Mouse (Mus musculus) thymus, adult 2 months (tissue): ENCODE measurements around the gene Eral1. TPM values are rescaled to one million over a fixed set of nuclear protein-coding genes. Genes with fewer than 3 reads are reported as not detected.
A peak's percentile ranks its signal among the peaks of the same experiment; 100 is the strongest.

Experiments
- DNase-seq: peaks from one replicate; pipeline ENCODE4 v3.0.0; 2021
- H3K27ac ChIP-seq: fragments of 200-500 bp; 2 replicates; pipeline ENCODE4 v1.5.1; 2012; ENCODE audit warnings: low read length, control low read depth; ENCODE audit not compliant: control insufficient read depth, insufficient read depth
- H3K27me3 ChIP-seq: fragments of 200-500 bp; 2 replicates; pipeline ENCODE4 v1.6.1; 2012; ENCODE audit warnings: mild to moderate bottlenecking, low read length, moderate library complexity, mixed read lengths; ENCODE audit not compliant: control insufficient read depth, insufficient read depth
- H3K36me3 ChIP-seq: fragments of 200-500 bp; 2 replicates; pipeline ENCODE4 v1.6.1; 2012; ENCODE audit warnings: mild to moderate bottlenecking, low read length, moderate library complexity; ENCODE audit not compliant: control insufficient read depth, insufficient read depth
- H3K4me1 ChIP-seq: fragments of 200-500 bp; replicated peaks from 2 replicates; pipeline ENCODE4 v1.6.1; 2012; ENCODE audit warnings: low read length; ENCODE audit not compliant: control insufficient read depth, insufficient read depth
- H3K4me3 ChIP-seq: fragments of 200-500 bp; 2 replicates; pipeline ENCODE4 v1.5.1; 2012; ENCODE audit warnings: mild to moderate bottlenecking, low read length, control low read depth, moderate library complexity; ENCODE audit not compliant: control insufficient read depth, insufficient read depth
- CTCF ChIP-seq: fragments of 200-500 bp; IDR thresholded peaks from 2 replicates; pipeline ENCODE4 v1.5.1; 2012; ENCODE audit warnings: mild to moderate bottlenecking, control low read depth, low read length, moderate library complexity, borderline replicate concordance; ENCODE audit not compliant: control insufficient read depth, poor library complexity, insufficient read depth; ENCODE audit errors: extremely low read depth
- POLR2A ChIP-seq: fragments of 200-500 bp; IDR thresholded peaks from 2 replicates; pipeline ENCODE4 v1.6.1; 2012; ENCODE audit warnings: mild to moderate bottlenecking, low read length, control low read depth, moderate library complexity; ENCODE audit not compliant: control insufficient read depth, poor library complexity, insufficient read depth; ENCODE audit errors: extremely low read depth
- WGBS: fragments of 180-500 bp; shearing (Covaris S2); methylation state at CpG from one replicate; pipeline ENCODE4 v1.1.7; 2018; 5-methylcytosine and 5-hydroxymethylcytosine counted together
- polyA plus RNA-seq: library from polyadenylated mRNA; depleted of rRNA; stranded (reverse); fragments of >200 nt; gene quantifications from 2 replicates; pipeline ENCODE4 v1.2.3, GENCODE M21; 2012; rRNA removed

Eral1 gene
- polyA plus RNA-seq, 1 experiment: 41.7 TPM

GRCm38 (mm10) chr11:78032809-78033195 is 47.4 kb downstream of the Eral1 start:
- Histone ChIP-seq H3K27me3 (no peaks in the 10 kb centered on the region), H3K27ac (no peak overlapping the region), H3K36me3 (no peaks in the 10 kb centered on the region; the same call in 1 of the 2 replicates), H3K4me3 (peak overlapping the region; percentile 83), H3K4me1 (peaks cover 30% of the 10 kb centered on the region)
- no peak for TF ChIP-seq POLR2A
- no peak for TF ChIP-seq CTCF
- DNase-seq: no peak
- 19% methylated on average over 5 of the region's 5 CpGs for WGBS

- TF ChIP-seq POLR2A (peak; percentile 30; the same call in 1 of the 2 replicates), CTCF (peak; percentile 98)
- WGBS: under 1% methylated on average over 96 of the region's 96 CpGs
Measured at GRCm38 (mm10) chr11:78031947-78032808, 48.0 kb downstream of the Eral1 start, which contains the start of gene Dhrs13. Gene Dhrs13 (plus strand): TSS chr11:78032280.

GRCm38 (mm10) chr11:78031389-78031788 is 48.8 kb downstream of the Eral1 start:
- no peak for DNase-seq
- 71% methylated on average over 6 of the region's 6 CpGs for WGBS
- Histone ChIP-seq H3K27ac (no peak overlapping the region), H3K27me3 (no peaks in the 10 kb centered on the region), H3K4me3 (no peak overlapping the region), H3K36me3 (peaks cover 10% of the 10 kb centered on the region), H3K4me1 (peaks cover 18% of the 10 kb centered on the region)
- TF ChIP-seq CTCF (no peak), POLR2A (no peak)

More at GRCm38 (mm10) chr11:78031947-78032808, 48.0 kb downstream of the Eral1 start, which contains the start of gene Dhrs13:
- Histone ChIP-seq H3K4me1 (peaks cover 25% of the 10 kb centered on the region), H3K27me3 (no peaks in the 10 kb centered on the region), H3K27ac (no peak within 1 kb of the TSS), H3K36me3 (peaks cover 2% of the 10 kb centered on the region), H3K4me3 (peak within 1 kb of the TSS; percentile 83)
- DNase-seq: peak; percentile 93

GRCm38 (mm10) chr11:78030600-78030999 is 49.6 kb downstream of the Eral1 start:
- H3K27me3 ChIP-seq: no peaks in the 10 kb centered on the region
- no peak overlapping the region for H3K27ac ChIP-seq
- peaks cover 12% of the 10 kb centered on the region for H3K4me1 ChIP-seq
- no peak for TF ChIP-seq POLR2A
- no peak for DNase-seq
- no peak overlapping the region for H3K4me3 ChIP-seq
- H3K36me3 ChIP-seq: peaks cover 16% of the 10 kb centered on the region
- 87% methylated on average over 2 of the region's 2 CpGs for WGBS

- no peak overlapping the region for H3K4me3 ChIP-seq
- peaks cover 30% of the 10 kb centered on the region for H3K36me3 ChIP-seq
- H3K4me1 ChIP-seq: peaks cover 10% of the 10 kb centered on the region
- H3K27ac ChIP-seq: no peak overlapping the region
- H3K27me3 ChIP-seq: no peaks in the 10 kb centered on the region
- WGBS: 96% methylated on average over 8 of the region's 8 CpGs
- DNase-seq: no peak
- TF ChIP-seq POLR2A: no peak
- no peak for TF ChIP-seq CTCF
Measured at GRCm38 (mm10) chr11:78029240-78029639, 50.9 kb downstream of the Eral1 start.

- H3K27me3 ChIP-seq: no peaks in the 10 kb centered on the region
- 82% methylated on average over 8 of the region's 8 CpGs for WGBS
- no peak for DNase-seq
- no peaks in the 10 kb centered on the region for H3K4me1 ChIP-seq
- H3K36me3 ChIP-seq: peaks cover 73% of the 10 kb centered on the region
- H3K4me3 ChIP-seq: no peak overlapping the region
- TF ChIP-seq POLR2A (no peak), CTCF (no peak)
- no peak overlapping the region for H3K27ac ChIP-seq
Measured at GRCm38 (mm10) chr11:78023607-78024006, 56.6 kb downstream of the Eral1 start.

Other genes with a start within 250 kb of the Eral1 start
- 5.1 and 6.5 TPM in 2 replicates for gene Pipox, start 186.3 kb downstream of the Eral1 start, polyA plus RNA-seq
- 1.1 TPM in 2 replicates for gene Sez6, start 149.6 kb downstream of the Eral1 start, polyA plus RNA-seq
- gene Phf12, start 97.6 kb downstream of the Eral1 start, polyA plus RNA-seq: 151 and 160 TPM in 2 replicates
- gene Dhrs13, start 48.1 kb downstream of the Eral1 start, polyA plus RNA-seq: 13.4 and 14.4 TPM in 2 replicates
- gene Flot2, start 42.5 kb downstream of the Eral1 start, polyA plus RNA-seq: 124 and 136 TPM in 2 replicates
- gene Fam222b, start 14.3 kb upstream of the Eral1 start, polyA plus RNA-seq: 17.6 and 18.9 TPM in 2 replicates
- gene Traf4, start 85.2 kb upstream of the Eral1 start, polyA plus RNA-seq: 275 TPM in 2 replicates
- gene Nek8, start 96.3 kb upstream of the Eral1 start, polyA plus RNA-seq: 27.0 and 27.4 TPM in 2 replicates
- gene Tlcd1, start 96.3 kb upstream of the Eral1 start, polyA plus RNA-seq: 30.0 and 33.1 TPM in 2 replicates
- 193 and 312 TPM in 2 replicates for gene Rpl23a, start 103.2 kb upstream of the Eral1 start, polyA plus RNA-seq
- 15.4 and 18.5 TPM in 2 replicates for gene Rab34, start 108.0 kb upstream of the Eral1 start, polyA plus RNA-seq
- 0.23 and 0.66 TPM in 2 replicates for gene Proca1, start 113.0 kb upstream of the Eral1 start, polyA plus RNA-seq
- 95.9 and 132 TPM in 2 replicates for gene Sdf2, start 165.4 kb upstream of the Eral1 start, polyA plus RNA-seq
- 36.2 and 38.8 TPM in 2 replicates for gene Supt6, start 165.6 kb upstream of the Eral1 start, polyA plus RNA-seq
- 98.5 and 104 TPM in 2 replicates for gene 2610507B11Rik, start 181.4 kb upstream of the Eral1 start, polyA plus RNA-seq
- 0.32 and 0.38 TPM in 2 replicates for gene BC030499, start 210.5 kb upstream of the Eral1 start, polyA plus RNA-seq
- gene Spag5, start 221.1 kb upstream of the Eral1 start, polyA plus RNA-seq: 46.1 and 52.7 TPM in 2 replicates
- 2.4 and 3.0 TPM in 2 replicates for gene Aldoc, start 242.6 kb upstream of the Eral1 start, polyA plus RNA-seq
- gene Pigs, start 248.0 kb upstream of the Eral1 start, polyA plus RNA-seq: 88.3 and 95.0 TPM in 2 replicates